Mouse (Mus musculus) embryonic facial prominence, embryonic 10.5 days (tissue): Measurements from ENCODE around the gene Asb7. TPM values are rescaled to one million over a fixed set of nuclear protein-coding genes. Genes with fewer than 3 reads are reported as not detected.

Source experiments
- polyA plus RNA-seq: library from polyadenylated mRNA; unstranded; fragments of >200 nt; fragmentation: Nextera tagmentation; extraction: Ambion mirVana; gene quantifications from 2 replicates; pipeline ENCODE4 v1.2.1, GENCODE M21; 2016

Gene Asb7
- polyA plus RNA-seq, 1 experiment from 2014 or later: 20.1 TPM

Other genes starting within 250 kb of the Asb7 start
- gene Lins1, start 293 bp upstream of the Asb7 start, polyA plus RNA-seq: 21.8 and 24.3 TPM in 2 replicates
- gene Cers3, start 53.9 kb upstream of the Asb7 start, polyA plus RNA-seq: 0.88 and 1.3 TPM in 2 replicates
- 2.4 and 2.6 TPM in 2 replicates for gene Adamts17, start 150.1 kb upstream of the Asb7 start, polyA plus RNA-seq